Mouse (Mus musculus) Muller cell, postnatal 12 days (primary cell): ENCODE measurements around the gene Snx29.

Experiments used
- DNase-seq: peaks from one replicate; pipeline ENCODE4 v3.0.0-alpha.2; 2015; ENCODE audit errors: inconsistent ontology term

The Snx29 gene

GRCm38 (mm10) chr16:11728131-11728530, 405.4 kb downstream of the Snx29 start:
- no peak for DNase-seq

GRCm38 (mm10) chr16:11728627-11729026, 405.9 kb downstream of the Snx29 start:
- no peak for DNase-seq

GRCm38 (mm10) chr16:11729111-11729510, 406.4 kb downstream of the Snx29 start:
- DNase-seq: no peak

GRCm38 (mm10) chr16:11729815-11730214, 407.1 kb downstream of the Snx29 start:
- DNase-seq: no peak

GRCm38 (mm10) chr16:11731014-11731535, 408.4 kb downstream of the Snx29 start:
- no peak for DNase-seq

- peak; percentile 9 for DNase-seq
Measured at GRCm38 (mm10) chr16:11738341-11738740, 415.6 kb downstream of the Snx29 start.

GRCm38 (mm10) chr16:11741951-11742350, 419.2 kb downstream of the Snx29 start:
- no peak for DNase-seq

GRCm38 (mm10) chr16:11742351-11742750, 419.6 kb downstream of the Snx29 start:
- DNase-seq: no peak

GRCm38 (mm10) chr16:11743013-11743412, 420.3 kb downstream of the Snx29 start:
- DNase-seq: no peak

- DNase-seq: no peak
Measured at GRCm38 (mm10) chr16:11743724-11744123, 421.0 kb downstream of the Snx29 start.

- DNase-seq: no peak
Measured at GRCm38 (mm10) chr16:11746036-11746435, 423.3 kb downstream of the Snx29 start.

GRCm38 (mm10) chr16:11747867-11748266, 425.2 kb downstream of the Snx29 start:
- no peak for DNase-seq

GRCm38 (mm10) chr16:11749111-11749510, 426.4 kb downstream of the Snx29 start:
- DNase-seq: no peak

GRCm38 (mm10) chr16:11750605-11751004, 427.9 kb downstream of the Snx29 start:
- DNase-seq: no peak

GRCm38 (mm10) chr16:11752557-11752956, 429.8 kb downstream of the Snx29 start:
- DNase-seq: no peak

GRCm38 (mm10) chr16:11753466-11753865, 430.8 kb downstream of the Snx29 start:
- DNase-seq: no peak

- no peak for DNase-seq
Measured at GRCm38 (mm10) chr16:11754136-11754535, 431.4 kb downstream of the Snx29 start.

- DNase-seq: no peak
Measured at GRCm38 (mm10) chr16:11755281-11756066, 432.8 kb downstream of the Snx29 start.

- DNase-seq: no peak
Measured at GRCm38 (mm10) chr16:11756598-11757245, 434.0 kb downstream of the Snx29 start.

GRCm38 (mm10) chr16:11757471-11757870, 434.8 kb downstream of the Snx29 start:
- no peak for DNase-seq

- no peak for DNase-seq
Measured at GRCm38 (mm10) chr16:11757951-11758350, 435.2 kb downstream of the Snx29 start.

GRCm38 (mm10) chr16:11772318-11772717, 449.6 kb downstream of the Snx29 start:
- no peak for DNase-seq

GRCm38 (mm10) chr16:11774321-11774720, 451.6 kb downstream of the Snx29 start:
- no peak for DNase-seq
